Mouse (Mus musculus) retina, postnatal 7 days (tissue): Measurements from ENCODE around the gene Hspa1l.

ENCODE experiments used
- DNase-seq: peaks from one replicate; pipeline ENCODE4 v3.0.0-alpha.2; 2012; ENCODE audit warnings: low read depth, low spot score

Hspa1l gene

GRCm38 (mm10) chr17:35023756-35024155 is 51.3 kb downstream of the Hspa1l start:
- no peak for DNase-seq

GRCm38 (mm10) chr17:35024261-35024660 is 51.8 kb downstream of the Hspa1l start:
- DNase-seq, result no peak

GRCm38 (mm10) chr17:35024691-35025488 is 52.4 kb downstream of the Hspa1l start:
- no peak for DNase-seq

- DNase-seq, result no peak
Observed at GRCm38 (mm10) chr17:35026206-35026605, 53.7 kb downstream of the Hspa1l start.

GRCm38 (mm10) chr17:35027277-35028068 is 55.0 kb downstream of the Hspa1l start, which contains the start of gene Sapcd1:
Sapcd1 (minus strand) TSS chr17:35028016.
- no peak for DNase-seq

GRCm38 (mm10) chr17:35028315-35028714 is 55.8 kb downstream of the Hspa1l start:
- DNase-seq, result no peak
